Mouse (Mus musculus) neural tube, embryonic 11.5 days (tissue): ENCODE results near the gene Rpl24. TPM values are rescaled to one million over a fixed set of nuclear protein-coding genes. Genes with fewer than 3 reads are reported as not detected.

Experiments used
- ATAC-seq: fragments of 200-750 bp; cut with Nextera tagmentation; 2 replicates; pipeline ENCODE4 v1.8.0; 2017; ENCODE audit warnings: moderate number of reproducible peaks, mild to moderate bottlenecking, moderate TSS enrichment, moderate library complexity; ENCODE audit not compliant: insufficient read depth, low FRiP score, low TSS enrichment
- DNase-seq: peaks from one replicate; pipeline ENCODE4 v3.0.0-alpha.2; 2015; ENCODE audit warnings: low spot score
- H3K27ac ChIP-seq: fragments of 300-500 bp; sonication (generic); 2 replicates; pipeline ENCODE4 v1.5.1; 2014; ENCODE audit warnings: low read depth, mild to moderate bottlenecking, low read length
- H3K27me3 ChIP-seq: fragments of 300-500 bp; sonication (generic); 2 replicates; pipeline ENCODE4 v1.6.1; 2014; ENCODE audit warnings: mild to moderate bottlenecking, low read length, mixed read lengths; ENCODE audit not compliant: control insufficient read depth, insufficient read depth
- H3K36me3 ChIP-seq: fragments of 300-500 bp; sonication (generic); 2 replicates; pipeline ENCODE4 v1.6.1; 2014; ENCODE audit warnings: mild to moderate bottlenecking, low read length, moderate library complexity, mixed read lengths; ENCODE audit not compliant: control insufficient read depth, insufficient read depth
- H3K4me1 ChIP-seq: fragments of 300-500 bp; sonication (generic); 2 replicates; pipeline ENCODE4 v1.6.1; 2014; ENCODE audit warnings: low read length, mixed read lengths; ENCODE audit not compliant: control insufficient read depth, insufficient read depth
- H3K4me2 ChIP-seq: fragments of 300-500 bp; sonication (generic); 2 replicates; pipeline ENCODE4 v1.6.1; 2014; ENCODE audit warnings: low read depth, mild to moderate bottlenecking, moderate library complexity
- H3K4me3 ChIP-seq: fragments of 300-500 bp; sonication (generic); 2 replicates; pipeline ENCODE4 v1.5.1; 2014; ENCODE audit warnings: low read depth, low read length
- H3K9ac ChIP-seq: fragments of 300-500 bp; sonication (generic); 2 replicates; pipeline ENCODE4 v1.6.1; 2014; ENCODE audit warnings: mild to moderate bottlenecking, low read length
- H3K9me3 ChIP-seq: fragments of 300-500 bp; sonication (generic); 2 replicates; pipeline ENCODE4 v1.6.1; 2016; ENCODE audit warnings: low read length; ENCODE audit not compliant: control insufficient read depth
- WGBS: fragments of 180-500 bp; shearing (Covaris S2); extraction: QIAGEN DNeasy Blood & Tissue Kit; methylation state at CpG from one replicate; pipeline ENCODE4 v1.1.7; 2014; 5-methylcytosine and 5-hydroxymethylcytosine counted together
- polyA plus RNA-seq: library from polyadenylated mRNA; unstranded; fragments of >200 nt; fragmentation: Nextera tagmentation; extraction: Ambion mirVana; gene quantifications from 2 replicates; pipeline ENCODE4 v1.2.1, GENCODE M21; 2014

Gene Rpl24
- polyA plus RNA-seq, 1 experiment from 2014 or later = 690 TPM

DNA sequence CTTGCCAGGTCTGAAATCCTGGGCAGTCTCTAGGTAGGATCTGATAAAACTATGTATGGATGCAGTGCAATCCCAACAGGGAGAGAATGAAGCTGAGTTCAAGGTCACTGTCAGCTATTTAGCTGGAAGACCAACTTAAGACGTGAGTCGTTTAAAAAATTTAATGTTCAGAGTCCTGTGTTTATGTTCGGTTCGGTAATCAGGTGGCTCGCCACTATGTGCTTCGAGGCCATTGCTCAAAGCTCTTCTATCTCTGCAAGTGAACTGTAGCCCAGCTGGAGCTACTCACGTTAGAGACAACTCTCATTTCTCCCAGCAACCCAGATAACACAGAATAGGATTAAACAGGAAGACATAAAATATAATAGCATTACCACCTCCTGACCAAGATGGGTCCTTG, 48.0 kb downstream of the Rpl24 start:
- Histone ChIP-seq H3K27me3 (no peaks in the 10 kb centered on the region), H3K9ac (no peak overlapping the region), H3K4me3 (no peak overlapping the region), H3K9me3 (no peaks in the 10 kb centered on the region), H3K27ac (no peak overlapping the region), H3K4me1 (no peaks in the 10 kb centered on the region), H3K36me3 (peaks cover 14% of the 10 kb centered on the region), H3K4me2 (no peak overlapping the region)
- DNase-seq (no peak), ATAC-seq (no peak)
- WGBS = 89% methylated on average over 7 of the region's 7 CpGs

DNA sequence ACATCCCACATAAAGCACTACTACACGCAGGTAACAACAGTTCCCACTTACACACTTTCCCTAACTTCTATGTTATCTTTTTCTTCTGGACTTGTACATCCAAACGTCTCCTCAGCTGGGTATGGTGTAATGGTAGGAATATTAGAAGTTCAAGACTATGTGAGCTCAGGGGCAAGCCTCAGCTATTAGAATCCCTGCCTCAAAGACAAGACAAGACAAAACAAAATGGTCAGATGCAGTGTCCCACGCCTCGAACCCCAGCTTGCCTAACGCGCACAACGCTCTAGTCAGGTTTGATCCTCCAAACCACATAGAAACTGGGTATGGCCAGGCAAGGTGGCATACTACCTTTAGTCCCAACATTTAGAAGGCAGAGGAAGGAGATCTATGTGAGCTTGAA, 53.6 kb downstream of the Rpl24 start:
- no peak overlapping the region for H3K4me2 ChIP-seq
- no peak overlapping the region for H3K4me3 ChIP-seq
- peaks cover 19% of the 10 kb centered on the region for H3K36me3 ChIP-seq
- H3K9ac ChIP-seq = no peak overlapping the region
- no peak overlapping the region for H3K27ac ChIP-seq
- no peaks in the 10 kb centered on the region for H3K9me3 ChIP-seq
- WGBS = 96% methylated on average over 7 of the region's 7 CpGs
- ATAC-seq (no peak), DNase-seq (no peak)
- H3K27me3 ChIP-seq = no peaks in the 10 kb centered on the region
- H3K4me1 ChIP-seq = no peaks in the 10 kb centered on the region

Other genes starting within 250 kb of the Rpl24 start
- gene Nfkbiz, start 127.4 kb upstream of the Rpl24 start, polyA plus RNA-seq = 2.0 and 2.2 TPM in 2 replicates
- 0.77 and 0.89 TPM in 2 replicates for gene Nxpe3, start 71.0 kb upstream of the Rpl24 start, polyA plus RNA-seq
- 16.5 and 19.6 TPM in 2 replicates for gene Cep97, start 31.4 kb upstream of the Rpl24 start, polyA plus RNA-seq
- gene Zbtb11, start 7.6 kb downstream of the Rpl24 start, polyA plus RNA-seq = 15.3 and 16.9 TPM in 2 replicates
- gene Pcnp, start 63.5 kb downstream of the Rpl24 start, polyA plus RNA-seq = 311 and 312 TPM in 2 replicates
- gene Trmt10c, start 71.5 kb downstream of the Rpl24 start, polyA plus RNA-seq = 30.3 and 30.6 TPM in 2 replicates
- gene Senp7, start 82.1 kb downstream of the Rpl24 start, polyA plus RNA-seq = 41.7 and 42.5 TPM in 2 replicates
- 0.07 and 0.23 TPM in 2 replicates for gene Impg2, start 238.0 kb downstream of the Rpl24 start, polyA plus RNA-seq